Mouse (Mus musculus): Measurements from ENCODE around the gene Atpaf1. TPM values are rescaled to one million over a fixed set of nuclear protein-coding genes. Genes with fewer than 3 reads are reported as not detected.

Atpaf1 gene
- polyA plus RNA-seq, 1 experiment, result 19.0 TPM

DNA sequence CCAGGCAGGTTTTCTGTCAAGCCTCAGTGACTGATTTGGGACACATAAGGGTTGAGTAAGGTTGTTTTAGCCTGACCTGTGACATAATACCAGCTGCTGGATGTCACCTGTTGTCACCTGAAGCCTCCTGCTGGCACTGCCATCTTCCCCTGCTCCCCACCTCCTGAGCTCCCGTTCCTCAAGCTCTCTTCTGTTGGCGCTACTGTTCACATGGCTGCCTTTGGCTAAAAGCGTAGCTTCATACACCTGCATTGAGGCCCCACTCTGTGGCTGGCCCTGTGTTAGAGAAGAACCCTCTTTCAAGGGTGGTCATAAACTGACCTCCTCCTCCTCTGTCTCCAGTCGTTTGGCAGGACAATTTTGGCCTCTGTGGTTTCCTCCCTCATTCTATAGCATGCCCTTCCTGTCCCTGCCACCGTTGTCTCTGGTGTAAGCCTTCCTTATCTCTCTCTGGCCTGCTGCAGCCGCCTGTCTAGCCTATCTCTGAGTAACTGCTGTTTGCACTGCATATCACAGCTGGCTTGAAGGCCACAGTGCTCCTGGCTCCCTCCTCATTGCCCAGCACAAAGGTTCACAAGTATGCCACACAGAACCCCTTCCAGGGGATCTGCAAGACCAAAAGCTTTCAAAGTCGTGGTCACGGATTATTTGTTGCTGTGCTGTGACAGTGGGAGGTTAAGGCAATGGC lies 64.5 kb downstream of the Atpaf1 start:
- DNase-seq (ENCODE audit: low spot score), result no peak

DNA sequence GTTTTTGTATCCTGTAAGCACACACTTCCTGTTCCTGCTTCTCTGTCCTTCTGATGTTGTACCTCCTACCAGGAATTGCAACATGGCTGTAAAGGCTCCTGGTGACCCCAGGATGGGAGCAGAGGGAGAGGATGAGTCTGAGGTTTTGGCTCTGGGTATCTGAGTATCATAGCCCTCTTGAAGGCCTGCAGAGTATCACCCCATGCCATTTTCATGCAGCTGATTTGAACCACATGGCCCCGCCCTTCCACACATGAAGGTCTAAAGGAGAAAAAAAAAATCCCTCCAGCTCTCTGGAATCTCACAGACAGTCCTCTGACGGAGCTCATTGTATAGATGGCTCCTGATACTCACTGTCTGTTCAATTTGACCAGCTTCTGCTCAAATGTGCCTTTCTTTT lies 65.5 kb downstream of the Atpaf1 start:
- DNase-seq (ENCODE audit: low spot score), result no peak

DNA sequence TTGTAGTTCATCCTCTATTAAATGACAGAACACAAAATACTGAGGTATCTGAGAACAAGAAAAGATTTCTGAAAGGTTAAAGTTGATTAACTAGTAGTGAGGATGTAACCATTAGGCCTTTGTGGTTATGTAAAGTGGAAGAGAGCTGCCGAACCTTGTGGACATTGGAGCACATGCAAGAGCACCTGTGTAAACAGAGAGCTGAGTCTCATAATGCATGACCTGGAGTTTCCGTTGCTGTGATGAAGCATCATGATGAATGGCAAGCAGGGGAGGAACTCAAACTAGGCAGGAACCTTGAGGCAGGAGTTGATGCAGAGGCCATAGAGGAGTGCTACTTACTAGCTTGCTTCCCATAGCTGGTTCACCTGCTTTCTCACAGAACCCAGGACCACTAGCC lies 66.0 kb downstream of the Atpaf1 start:
- DNase-seq (ENCODE audit: low spot score), result no peak

DNA sequence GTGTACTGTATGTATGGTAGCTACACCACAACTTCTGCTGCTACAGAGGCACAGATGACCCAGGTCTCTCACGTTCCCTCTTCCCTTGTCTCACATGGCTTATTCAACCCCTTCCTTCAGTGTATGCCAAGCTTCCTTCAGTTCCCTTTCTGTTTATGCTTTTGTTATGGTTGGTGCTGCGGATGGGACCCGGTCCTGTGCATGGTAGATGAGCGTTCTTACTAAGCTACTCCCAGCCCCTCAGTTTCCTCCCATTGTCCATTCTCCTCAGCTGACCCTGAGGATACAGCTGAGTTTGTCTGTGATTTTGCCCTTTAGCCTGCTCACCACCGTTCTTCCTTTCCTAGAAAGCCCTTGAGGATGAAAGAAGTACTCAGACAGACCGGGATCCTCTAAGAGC lies 67.0 kb downstream of the Atpaf1 start:
- DNase-seq (ENCODE audit: low spot score), result no peak

DNA sequence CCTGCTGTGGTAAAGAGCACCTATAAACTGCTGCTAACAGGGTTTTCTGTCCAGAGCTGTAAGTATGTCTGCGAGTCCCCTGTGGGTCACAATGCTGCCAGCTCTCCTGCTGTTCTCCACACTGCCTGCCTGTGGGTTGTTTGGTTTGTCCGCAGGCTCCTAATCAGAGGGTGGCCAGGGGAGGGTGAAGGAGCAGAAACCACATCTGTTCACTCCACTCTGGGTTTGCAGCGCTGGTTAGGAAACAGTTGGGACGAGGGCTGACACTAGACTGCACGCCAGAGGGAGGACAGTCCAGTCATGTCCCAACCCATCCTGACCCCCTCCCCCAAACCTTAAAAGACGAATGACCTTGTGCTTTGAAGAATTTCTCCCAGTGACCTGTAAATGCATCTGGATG lies 70.5 kb downstream of the Atpaf1 start:
- no peak for DNase-seq (ENCODE audit: low spot score)

DNA sequence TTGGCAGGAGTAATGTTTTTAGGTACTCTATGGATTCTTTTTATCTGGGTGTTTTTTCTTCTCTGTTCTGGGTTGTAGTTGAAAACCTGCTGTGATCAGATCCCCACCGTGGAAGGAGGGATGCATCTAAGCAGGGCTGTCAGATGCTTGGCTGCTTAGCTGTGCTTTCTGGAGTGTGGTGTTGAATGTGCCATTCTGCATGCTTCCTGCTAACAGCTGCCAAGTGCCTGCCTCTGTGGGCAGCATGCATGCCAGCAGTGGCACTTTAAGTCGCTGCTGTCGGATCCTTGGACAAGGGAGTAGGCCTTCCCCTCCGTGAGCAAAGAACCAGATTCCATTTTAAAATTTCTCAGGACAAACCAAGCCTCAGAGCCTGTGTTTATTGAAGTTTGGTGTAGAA lies 71.0 kb downstream of the Atpaf1 start:
- no peak for DNase-seq (ENCODE audit: low spot score)

DNA sequence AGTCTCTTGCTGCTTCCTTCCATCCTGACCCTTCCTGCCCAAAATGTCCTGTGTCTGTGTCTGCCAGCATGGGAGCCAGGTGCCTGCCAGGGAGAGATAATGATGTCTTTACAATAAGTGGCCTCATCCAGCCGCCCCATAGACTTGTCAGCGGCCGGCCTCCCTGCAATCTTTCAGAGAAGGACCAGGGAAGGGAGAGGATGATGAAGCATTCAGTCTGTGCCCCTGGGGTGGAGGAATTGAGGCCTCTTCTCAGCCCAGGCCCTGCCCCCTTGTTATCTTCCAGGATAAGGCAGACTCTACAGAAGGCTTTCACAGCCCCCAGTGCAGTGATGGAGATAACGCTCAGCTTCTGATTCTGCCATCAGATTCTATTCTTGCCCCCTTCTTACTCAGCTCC lies 71.7 kb downstream of the Atpaf1 start:
- DNase-seq (ENCODE audit: low spot score), result no peak

DNA sequence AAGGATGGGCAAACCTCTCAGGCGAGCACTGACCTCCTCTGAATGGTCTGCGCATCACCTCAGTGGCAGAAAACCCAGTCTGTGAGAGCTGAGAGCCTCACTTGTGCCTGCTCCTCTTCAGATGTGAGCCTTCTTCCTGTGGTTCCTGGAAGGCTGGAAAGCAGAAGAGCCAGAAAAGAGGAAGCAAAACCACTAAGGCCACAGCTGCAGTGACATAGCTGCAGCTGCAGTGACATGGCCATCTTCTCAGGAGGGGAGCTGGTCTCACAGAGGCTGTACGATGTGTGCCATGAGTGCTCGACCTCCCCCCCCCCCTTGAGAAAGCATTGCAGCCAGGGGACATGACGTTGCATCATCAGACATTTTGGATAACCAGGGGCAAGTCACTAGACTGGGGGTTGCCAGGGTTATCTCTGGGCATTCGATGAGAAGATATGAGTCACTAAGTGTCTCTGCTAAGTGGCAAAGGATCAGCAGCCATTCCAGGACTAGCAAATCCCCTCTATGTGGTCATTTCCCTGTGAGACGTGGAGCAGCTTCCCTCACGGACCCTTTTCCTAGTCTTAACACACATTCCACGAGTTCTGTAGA lies 72.8 kb downstream of the Atpaf1 start:
- DNase-seq (ENCODE audit: low spot score), result no peak

DNA sequence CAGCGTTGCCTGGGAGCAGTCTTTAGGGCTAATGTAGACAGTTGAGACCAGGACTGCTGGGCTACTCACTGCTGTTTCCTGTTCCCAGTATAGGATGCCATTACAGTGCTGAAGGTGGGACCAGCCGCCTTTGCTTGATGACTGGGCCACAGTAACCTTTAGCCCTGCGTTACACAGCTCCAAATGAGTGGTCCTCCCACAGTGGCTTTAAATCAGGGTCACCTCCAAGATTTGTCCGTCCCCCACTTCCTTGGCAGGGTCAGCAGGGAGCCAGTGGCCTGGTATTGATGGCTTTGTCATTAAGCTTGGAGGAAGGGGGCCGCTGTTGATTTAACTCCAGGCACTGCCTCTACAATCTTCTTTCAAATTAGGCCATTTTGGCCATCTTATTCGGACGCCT lies 78.7 kb downstream of the Atpaf1 start:
- DNase-seq (ENCODE audit: low spot score), result no peak

DNA sequence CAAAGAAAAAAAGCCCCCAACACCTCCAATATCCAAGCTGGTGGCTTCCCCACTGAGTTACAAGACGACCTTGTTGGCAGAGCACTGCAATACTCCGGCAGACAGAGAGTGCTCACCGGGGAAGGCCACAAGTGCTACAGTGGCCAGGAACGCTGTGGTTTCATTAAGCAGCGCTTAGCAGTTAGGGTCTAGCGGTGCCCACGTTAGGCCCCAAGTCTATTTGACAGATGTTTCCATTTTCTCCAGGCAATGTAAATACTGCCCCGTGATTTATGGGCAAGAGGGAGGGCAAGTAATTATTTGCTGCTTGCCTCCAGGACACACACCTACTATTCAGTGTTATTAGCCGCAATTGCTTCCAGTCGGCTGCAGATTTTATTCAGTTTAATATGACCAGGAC lies 79.3 kb downstream of the Atpaf1 start:
- no peak for DNase-seq (ENCODE audit: low spot score)

Other genes starting within 250 kb of the Atpaf1 start
- not detected in 2 replicates for gene Cyp4a31, start 221.2 kb upstream of the Atpaf1 start, polyA plus RNA-seq (2012; rRNA removed)
- not detected in 2 replicates for gene Cyp4a32, start 183.8 kb upstream of the Atpaf1 start, polyA plus RNA-seq (2012; rRNA removed)
- gene Cyp4b1, start 137.1 kb upstream of the Atpaf1 start, polyA plus RNA-seq (2012; rRNA removed), result 10.9 and 13.5 TPM in 2 replicates
- 28.4 and 31.7 TPM in 2 replicates for gene Efcab14, start 47.1 kb upstream of the Atpaf1 start, polyA plus RNA-seq (2012; rRNA removed)
- 0.32 and 0.34 TPM in 2 replicates for gene Tex38, start 3.8 kb upstream of the Atpaf1 start, polyA plus RNA-seq (2012; rRNA removed)
- gene Mob3c, start 43.3 kb downstream of the Atpaf1 start, polyA plus RNA-seq (2012; rRNA removed), result 10.3 and 19.3 TPM in 2 replicates
- gene Mknk1, start 54.4 kb downstream of the Atpaf1 start, polyA plus RNA-seq (2012; rRNA removed), result 44.8 and 59.6 TPM in 2 replicates
- 0.04 TPM in 1 of 2 replicates, not detected in the other for gene Kncn, start 99.6 kb downstream of the Atpaf1 start, polyA plus RNA-seq (2012; rRNA removed)
- not detected in 2 replicates for gene 6430628N08Rik, start 105.9 kb downstream of the Atpaf1 start, polyA plus RNA-seq (2012; rRNA removed)
- not detected in 2 replicates for gene Dmbx1, start 155.1 kb downstream of the Atpaf1 start, polyA plus RNA-seq (2012; rRNA removed)
- gene Faah, start 233.1 kb downstream of the Atpaf1 start, polyA plus RNA-seq (2012; rRNA removed), result 11.9 and 14.2 TPM in 2 replicates